Mouse (Mus musculus) G1E (cell line): ENCODE results near the gene Ndufa7. TPM values are rescaled to one million over a fixed set of nuclear protein-coding genes. Genes with fewer than 3 reads are reported as not detected.
A peak's percentile ranks its signal among the peaks of the same experiment; 100 is the strongest.

Experiments used
- ATAC-seq: 2 replicates; pipeline ENCODE4 v1.8.0; 2016; ENCODE audit warnings: mild to moderate bottlenecking; ENCODE audit not compliant: insufficient number of reproducible peaks, poor library complexity, low FRiP score, severe bottlenecking; ENCODE audit errors: extremely low read depth
- DNase-seq: peaks from one replicate; pipeline ENCODE4 v3.0.0; 2012; ENCODE audit warnings: low spot score
- H3K27me3 ChIP-seq: 2 replicates; pipeline ENCODE4 v1.6.1; 2012; ENCODE audit warnings: mild to moderate bottlenecking, low read length, inconsistent platforms; ENCODE audit not compliant: insufficient read depth
- H3K36me3 ChIP-seq: replicated peaks from 2 replicates; pipeline ENCODE3; 2012; ENCODE audit warnings: mild to moderate bottlenecking, inconsistent platforms
- H3K4me1 ChIP-seq: 2 replicates; pipeline ENCODE4 v1.6.1; 2012; ENCODE audit warnings: low read depth, low read length, inconsistent platforms, mixed read lengths; ENCODE audit not compliant: insufficient read depth
- H3K4me3 ChIP-seq: 2 replicates; pipeline ENCODE4 v1.5.1; 2012; ENCODE audit warnings: low read depth, mild to moderate bottlenecking, inconsistent platforms, low read length, moderate library complexity, mixed read lengths
- H3K9me3 ChIP-seq: replicated peaks from 2 replicates; pipeline ENCODE4 v1.6.1; 2012; ENCODE audit warnings: inconsistent platforms
- CTCF ChIP-seq: IDR thresholded peaks from 2 replicates; pipeline ENCODE4 v1.5.1; 2012; ENCODE audit warnings: low read depth, low read length, inconsistent platforms, mixed read lengths
- GATA1 ChIP-seq: IDR thresholded peaks from 2 replicates; pipeline ENCODE4 v1.6.1; 2012; ENCODE audit warnings: borderline replicate concordance, low read length, inconsistent platforms, mixed read lengths
- GATA2 ChIP-seq: IDR thresholded peaks from 2 replicates; pipeline ENCODE4 v1.6.1; 2012; ENCODE audit warnings: low read depth, low read length, inconsistent platforms, borderline replicate concordance
- POLR2AphosphoS5 ChIP-seq: IDR thresholded peaks from 2 replicates; pipeline ENCODE4 v1.6.1; 2012; ENCODE audit warnings: low read depth, low read length, inconsistent platforms; ENCODE audit not compliant: insufficient replicate concordance
- TAL1 ChIP-seq: conservative IDR thresholded peaks from 2 replicates; pipeline ENCODE4 v1.6.1; 2012; ENCODE audit warnings: low read depth, low read length, inconsistent platforms, mixed read lengths
- polyA plus RNA-seq: library from polyadenylated mRNA; stranded (reverse); fragments of >175 nt; gene quantifications from 2 replicates; pipeline ENCODE4 v1.2.3, GENCODE M21; 2012
- total RNA-seq, 2 experiments: library from RNA; stranded (forward) in 1 of 2; stranded (reverse) in 1 of 2; fragments of 200-1000 nt in 1 of 2; fragments of >200 nt in 1 of 2; fragmentation: Nextera tagmentation in 1 of 2; gene quantifications; 2 replicates each; pipeline ENCODE4 v1.2.3; 2014 to 2017

The Ndufa7 gene
- total and polyA plus RNA-seq, 3 experiments: 131 to 636 (median 253) TPM

DNA sequence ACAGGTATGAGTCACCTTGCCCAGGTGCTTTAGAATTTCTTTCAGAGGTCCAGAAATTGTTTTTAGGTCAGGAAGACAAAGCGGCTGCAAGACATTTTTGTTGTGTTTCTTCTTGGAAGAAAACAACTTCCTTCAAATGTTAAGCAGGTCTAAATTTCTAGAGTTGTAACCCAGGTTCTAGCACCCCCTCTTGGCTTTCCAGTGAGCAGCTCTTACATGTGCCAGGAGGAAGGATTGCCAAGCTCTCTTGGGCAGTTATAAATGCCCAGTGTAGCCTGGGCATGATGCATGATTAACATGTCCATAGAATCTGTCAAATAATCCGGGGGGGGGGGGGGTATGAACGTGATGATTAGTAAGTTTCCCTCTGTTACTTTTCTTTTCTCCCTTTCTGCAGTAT, 26.1 kb upstream of the Ndufa7 start:
- TF ChIP-seq GATA1 (no peak), POLR2AphosphoS5 (no peak), CTCF (no peak), TAL1 (no peak), GATA2 (no peak)
- H3K36me3 ChIP-seq: no peaks in the 10 kb centered on the region
- H3K4me3 ChIP-seq: no peak overlapping the region
- H3K27me3 ChIP-seq: peaks cover 2% of the 10 kb centered on the region; the same call in 1 of the 2 replicates
- H3K4me1 ChIP-seq: no peaks in the 10 kb centered on the region
- no peak for DNase-seq
- no peaks in the 10 kb centered on the region for H3K9me3 ChIP-seq
- ATAC-seq: no peak

GRCm38 (mm10) chr17:33799277-33799676, 25.1 kb upstream of the Ndufa7 start:
- Histone ChIP-seq H3K4me3 (no peak overlapping the region), H3K36me3 (no peaks in the 10 kb centered on the region), H3K4me1 (peaks cover 2% of the 10 kb centered on the region; the same call in 1 of the 2 replicates), H3K27me3 (no peaks in the 10 kb centered on the region; the same call in 1 of the 2 replicates), H3K9me3 (no peaks in the 10 kb centered on the region)
- ATAC-seq: no peak
- no peak for DNase-seq
- TF ChIP-seq GATA2: no peak
- TF ChIP-seq POLR2AphosphoS5: no peak
- no peak for TF ChIP-seq TAL1
- TF ChIP-seq GATA1: no peak
- TF ChIP-seq CTCF: no peak

GRCm38 (mm10) chr17:33802221-33802620, 22.2 kb upstream of the Ndufa7 start:
- no peak for DNase-seq
- Histone ChIP-seq H3K4me1 (peaks cover 6% of the 10 kb centered on the region), H3K27me3 (peaks cover 12% of the 10 kb centered on the region), H3K36me3 (no peaks in the 10 kb centered on the region), H3K9me3 (no peaks in the 10 kb centered on the region), H3K4me3 (no peak overlapping the region)
- no peak; the same call in 1 of the 2 replicates for ATAC-seq
- TF ChIP-seq CTCF (0 out of 2 replicates have a peak, but pooled peaks have one; percentile 8), POLR2AphosphoS5 (no peak)

DNA sequence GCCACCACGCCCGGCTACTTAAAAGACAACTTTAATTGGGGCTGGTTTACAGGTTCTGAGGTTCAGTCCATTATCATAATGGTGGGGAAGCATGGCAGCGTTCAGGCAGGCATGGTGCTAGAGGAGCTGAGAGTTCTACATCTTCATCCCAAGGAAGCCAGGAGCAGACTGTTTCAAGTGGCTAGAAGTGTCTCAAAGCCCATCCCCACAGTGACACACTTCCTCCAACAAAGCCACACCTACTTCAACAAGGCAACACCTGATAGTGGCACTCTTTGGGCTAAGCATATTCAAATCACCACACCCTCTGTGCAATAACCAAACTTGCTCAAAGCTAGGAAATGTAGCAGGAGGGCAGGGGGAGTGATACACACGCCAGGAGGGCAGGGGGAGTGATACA, 20.2 kb upstream of the Ndufa7 start:
- no peak for ATAC-seq
- Histone ChIP-seq H3K4me1 (peaks cover 6% of the 10 kb centered on the region), H3K27me3 (peaks cover 20% of the 10 kb centered on the region), H3K4me3 (no peak overlapping the region), H3K9me3 (no peaks in the 10 kb centered on the region), H3K36me3 (no peaks in the 10 kb centered on the region)
- no peak for DNase-seq
- TF ChIP-seq POLR2AphosphoS5: no peak
- TF ChIP-seq TAL1: no peak

DNA sequence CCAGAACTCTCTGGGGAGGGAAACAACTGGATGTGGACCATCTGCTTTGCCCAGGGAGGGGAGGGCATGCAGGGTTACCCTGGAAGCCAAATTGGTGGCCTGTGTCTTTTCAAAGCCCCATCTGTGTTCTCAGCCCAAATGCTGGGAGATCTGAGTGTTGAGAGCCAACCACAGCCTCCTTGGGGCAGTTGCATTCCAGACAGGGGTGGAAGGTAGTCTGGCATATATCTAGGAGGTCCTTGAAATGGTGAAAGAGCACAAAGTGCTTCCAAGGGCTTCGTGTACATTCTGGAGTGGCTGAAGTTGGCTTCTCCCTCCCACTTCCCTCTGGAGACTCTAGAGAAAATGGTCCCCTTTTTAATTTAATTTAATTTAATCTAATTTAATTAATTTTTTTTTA, 19.6 kb upstream of the Ndufa7 start:
- Histone ChIP-seq H3K4me3 (no peak overlapping the region), H3K27me3 (peaks cover 20% of the 10 kb centered on the region), H3K4me1 (peaks cover 6% of the 10 kb centered on the region), H3K36me3 (no peaks in the 10 kb centered on the region), H3K9me3 (no peaks in the 10 kb centered on the region)
- no peak for TF ChIP-seq GATA2
- TF ChIP-seq TAL1: no peak
- no peak for TF ChIP-seq CTCF
- no peak for TF ChIP-seq GATA1
- no peak for TF ChIP-seq POLR2AphosphoS5
- no peak for ATAC-seq
- no peak for DNase-seq

DNA sequence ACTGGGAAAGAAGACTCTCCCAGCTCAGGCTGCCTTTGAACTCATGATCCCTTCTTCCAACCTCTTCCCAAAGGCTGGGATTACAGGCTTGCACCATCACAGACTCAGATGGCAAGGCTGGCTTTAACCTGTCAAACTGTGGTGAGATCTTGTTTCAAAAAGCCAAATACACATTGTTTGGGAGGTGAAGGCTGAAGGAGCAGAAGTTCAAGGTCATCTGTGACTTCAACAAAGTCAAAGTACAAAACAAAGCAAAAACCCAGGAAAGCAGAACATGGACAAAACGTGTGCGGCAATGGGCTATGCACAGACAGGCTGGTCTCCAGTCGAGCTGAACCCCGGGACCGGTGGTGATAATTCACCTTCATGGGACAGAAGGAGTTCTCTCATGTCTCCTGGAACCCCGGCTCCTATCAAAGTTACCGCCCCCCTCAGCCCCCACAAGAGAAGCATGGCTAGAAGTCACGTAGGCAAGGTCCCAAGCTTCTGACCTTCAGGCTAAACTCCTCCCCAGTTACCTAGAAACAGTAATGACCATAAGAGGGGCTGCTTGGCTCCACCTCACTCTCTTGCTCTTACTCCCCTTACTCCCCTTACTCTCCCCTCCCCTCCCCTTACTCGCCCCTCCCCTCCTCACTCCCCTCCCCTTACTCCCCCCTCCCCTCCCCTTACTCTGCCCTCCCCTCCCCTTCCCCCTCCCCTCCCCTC, 17.0 kb upstream of the Ndufa7 start:
- Histone ChIP-seq H3K4me3 (no peak overlapping the region), H3K4me1 (peaks cover 14% of the 10 kb centered on the region), H3K9me3 (no peaks in the 10 kb centered on the region), H3K27me3 (peaks cover 44% of the 10 kb centered on the region), H3K36me3 (no peaks in the 10 kb centered on the region)
- TF ChIP-seq TAL1 (no peak), GATA1 (no peak), GATA2 (no peak), CTCF (no peak), POLR2AphosphoS5 (no peak)
- ATAC-seq (no peak), DNase-seq (no peak)
